Comparison of ENCODE assay signal across 10 mouse cellular contexts in genomic region chr4:97779003-97779930, GRCm38 (mm10). TPM values are rescaled to one million over a fixed set of nuclear protein-coding genes. Genes with fewer than 3 reads are reported as not detected.
DNase-seq lines count a peak whose midpoint lies in the region; ATAC-seq and TF ChIP-seq lines count a peak whose summit lies in the region.
"Had no signal": no experiment of that assay in that cellular context is flagged by ENCODE, and none has a peak within 500 bp of the region (broad histone marks: within the 10 kb centered on the region; RNA-seq: fewer than 3 reads in every experiment).

No protein-coding gene starts in this region.

- no peaks in the 10 kb centered on the region for H3K36me3 ChIP-seq in hindbrain, embryonic 11.5 days (ENCODE audit: control insufficient read depth, insufficient read depth, low read length)
- peaks cover 13% of the 10 kb centered on the region for H3K36me3 ChIP-seq in midbrain, embryonic 12.5 days

- H3K4me1 ChIP-seq in hindbrain, embryonic 11.5 days (replicated peaks; ENCODE audit: control insufficient read depth, insufficient read depth, low read length) = no peaks in the 10 kb centered on the region
- peaks cover 31% of the 10 kb centered on the region for H3K4me1 ChIP-seq in midbrain, embryonic 12.5 days

- peak overlapping the region; percentile 38 for H3K4me2 ChIP-seq in hindbrain, embryonic 11.5 days (replicated peaks; ENCODE audit: low read depth, low read length)
- H3K4me2 ChIP-seq in midbrain, embryonic 12.5 days (replicated peaks) = peak overlapping the region; percentile 87

- peak overlapping the region; percentile 94 for H3K4me3 ChIP-seq in hindbrain, embryonic 11.5 days (ENCODE audit: low read depth, low read length)
- H3K4me3 ChIP-seq in midbrain, embryonic 12.5 days = peak overlapping the region; percentile 91

- H3K9me3 ChIP-seq in hindbrain, embryonic 11.5 days (ENCODE audit: control insufficient read depth, low read length) = no peaks in the 10 kb centered on the region
- 0 out of 2 replicates have a peak, but pooled peaks cover 2% of the 10 kb centered on the region for H3K9me3 ChIP-seq in midbrain, embryonic 12.5 days

- peaks cover 14% of the 10 kb centered on the region; the same call in 1 of the 2 replicates for H3K27me3 ChIP-seq in hindbrain, embryonic 11.5 days (ENCODE audit: control insufficient read depth, insufficient read depth, low read length)
- H3K27me3 ChIP-seq in midbrain, embryonic 12.5 days = peaks cover 77% of the 10 kb centered on the region
- H3K27me3 ChIP-seq: CH12.LX had no signal

- H3K27ac ChIP-seq in hindbrain, embryonic 11.5 days (ENCODE audit: low read depth, low read length) = peak overlapping the region; percentile 73
- H3K27ac ChIP-seq in midbrain, embryonic 12.5 days (replicated peaks) = peak overlapping the region; percentile 87

- H3K9ac ChIP-seq in hindbrain, embryonic 11.5 days (ENCODE audit: low read depth, low read length) = peak overlapping the region; percentile 97
- H3K9ac ChIP-seq in midbrain, embryonic 12.5 days (replicated peaks) = peak overlapping the region; percentile 94

- 7% methylated on average over 18 of the region's 18 CpGs for WGBS in hindbrain, embryonic 11.5 days
- WGBS in midbrain, embryonic 12.5 days = 5% methylated on average over 18 of the region's 18 CpGs

- ATAC-seq in hindbrain, embryonic 11.5 days (ENCODE audit: low FRiP score) = no peak
- no peak for ATAC-seq in midbrain, embryonic 12.5 days (ENCODE audit: low FRiP score, low read depth)

- no peak for TF ChIP-seq POLR2A in brain, embryonic 14.5 days (IDR thresholded peaks at IDR 0.05; ENCODE audit: borderline replicate concordance, extremely low read depth, insufficient read depth, insufficient read length, poor library complexity, severe bottlenecking)

- no peak for TF ChIP-seq CTCF in brain, embryonic 14.5 days (IDR thresholded peaks at IDR 0.05; ENCODE audit: borderline replicate concordance, extremely low read depth, insufficient read depth, insufficient read length)

- peak; percentile 39 to 72 for DNase-seq in heart, adult 18-20 months
- DNase-seq in heart, adult 8-10 months (ENCODE audit: low spot score) = no peak
- DNase-seq in brain, embryonic 14.5 days (ENCODE audit: low read depth) = peak; percentile 71
- DNase-seq in hindbrain, embryonic 11.5 days (ENCODE audit: low spot score) = peak; percentile 42
- no peak for DNase-seq in thymus, postnatal 36 days
- DNase-seq in cerebellum, adult 8-10 months = no peak
- DNase-seq in thymus, postnatal 4 days = no peak

RNA-seq across cellular contexts. Expression of gene E130114P18Rik, which starts 1.4 kb away (rescaled TPM):
- not detected for total RNA-seq in heart, adult 18-20 months (2021)
- under 1 TPM in 2 of 4 experiments, not detected in 2; 0.23 to 0.41 TPM for total RNA-seq in heart, adult 8-10 months (2022)
- polyA plus RNA-seq in brain, embryonic 14.5 days (2012; rRNA removed) = 19.7 and 31.1 TPM in 2 replicates
- 28.5 and 36.5 TPM in 2 replicates for polyA plus RNA-seq in hindbrain, embryonic 11.5 days (2014; fragmentation: Nextera tagmentation; extraction: Ambion mirVana)
- polyA plus RNA-seq in midbrain, embryonic 12.5 days (2016; fragmentation: Nextera tagmentation; extraction: Ambion mirVana) = 11.5 and 16.5 TPM in 2 replicates
- total RNA-seq: CH12.LX; hematopoietic stem cell, adult 5-6 weeks had no signal

RNA-seq across cellular contexts. Expression of gene Nfia, which starts 6.7 kb away (rescaled TPM):
- total RNA-seq in heart, adult 18-20 months (2021) = 100 to 1,000 TPM; 115 to 127 TPM
- 100 to 1,000 TPM; 109 to 137 (median 121) TPM for total RNA-seq in heart, adult 8-10 months (2022)
- 54.5 and 56.0 TPM in 2 replicates for polyA plus RNA-seq in brain, embryonic 14.5 days (2012; rRNA removed)
- 29.8 and 45.6 TPM in 2 replicates for polyA plus RNA-seq in hindbrain, embryonic 11.5 days (2014; fragmentation: Nextera tagmentation; extraction: Ambion mirVana)
- 28.5 and 28.6 TPM in 2 replicates for polyA plus RNA-seq in midbrain, embryonic 12.5 days (2016; fragmentation: Nextera tagmentation; extraction: Ambion mirVana)
- total RNA-seq: CH12.LX had no signal

Comparison
In these comparisons a context has a peak if more than half of its experiments do, and no peak if none do; other contexts are left out.
1. DNase-seq: peak in heart, adult 18-20 months (2 of 2), brain, embryonic 14.5 days (single experiment) and hindbrain, embryonic 11.5 days (single experiment); none in heart, adult 8-10 months (single experiment), thymus, postnatal 36 days (0 of 2), cerebellum, adult 8-10 months (single experiment) and thymus, postnatal 4 days (single experiment).